Mouse (Mus musculus) left cerebral cortex, adult 8-10 months (tissue): Measurements from ENCODE around the gene Zc3h10. TPM values are rescaled to one million over a fixed set of nuclear protein-coding genes. Genes with fewer than 3 reads are reported as not detected.

Experiments
- DNase-seq, 2 experiments: peaks; one replicate each; pipeline ENCODE4 v3.0.0; 2022; ENCODE audit warnings: low spot score in 2 of 2
- total RNA-seq, 4 experiments: library from RNA; stranded (reverse); gene quantifications; 2 replicates each; pipeline ENCODE4 v1.2.4; 2022

Zc3h10 gene
- 10 to 100 TPM; 11.7 to 16.1 (median 14.8) TPM for total RNA-seq

GRCm38 (mm10) chr10:128547361-128548032, at the start of gene Zc3h10:
TSS of gene Zc3h10 (minus strand) at chr10:128547774.
- peak; percentile 82 to 98 for DNase-seq

GRCm38 (mm10) chr10:128592797-128593196, 45.2 kb upstream of the Zc3h10 start:
- DNase-seq = no peak

DNA sequence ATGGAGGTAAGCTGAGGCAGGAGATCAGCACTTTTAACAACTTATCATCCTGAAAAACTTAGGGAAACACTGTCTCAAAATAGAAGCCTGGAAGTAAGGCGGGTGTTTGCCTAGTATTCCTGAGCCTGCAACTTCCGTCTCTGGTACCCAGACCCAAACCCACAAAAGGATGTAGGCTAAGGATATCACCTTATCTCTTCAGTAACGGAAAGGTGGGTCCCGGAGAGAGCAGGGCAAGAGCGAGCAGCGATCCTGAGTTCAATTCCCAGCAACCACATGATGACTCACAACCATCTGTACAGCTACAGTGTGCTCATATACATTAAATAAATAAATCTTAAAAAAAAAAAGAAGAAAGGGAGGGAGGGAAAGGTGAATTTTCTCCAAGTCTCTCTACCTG, 43.9 kb upstream of the Zc3h10 start:
- no peak for DNase-seq

DNA sequence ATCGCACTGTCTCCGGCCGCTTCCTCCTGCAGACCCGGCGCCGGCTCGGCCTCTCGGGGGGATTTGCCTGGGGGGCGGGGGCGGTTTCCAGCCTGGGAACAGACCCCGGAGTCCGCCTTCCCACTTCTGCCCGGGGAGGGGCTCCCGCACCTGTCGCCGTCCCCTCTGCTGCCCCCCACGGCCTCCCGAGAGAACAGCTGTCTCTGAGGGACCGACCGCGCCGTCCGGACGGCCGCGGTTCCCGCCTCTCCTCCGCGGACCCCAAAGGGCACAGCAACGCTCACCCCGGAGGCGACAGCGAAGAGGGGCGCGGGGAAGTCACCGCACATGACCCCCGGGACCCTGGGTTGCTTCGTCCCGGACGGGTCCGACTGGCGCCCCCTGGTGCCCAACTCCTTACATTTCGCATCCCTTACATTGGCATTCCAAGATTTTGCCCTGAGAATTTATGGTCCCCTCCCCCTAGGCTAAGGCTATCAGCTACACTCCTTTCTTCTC, 42.7 kb upstream of the Zc3h10 start:
- DNase-seq = no peak

DNA sequence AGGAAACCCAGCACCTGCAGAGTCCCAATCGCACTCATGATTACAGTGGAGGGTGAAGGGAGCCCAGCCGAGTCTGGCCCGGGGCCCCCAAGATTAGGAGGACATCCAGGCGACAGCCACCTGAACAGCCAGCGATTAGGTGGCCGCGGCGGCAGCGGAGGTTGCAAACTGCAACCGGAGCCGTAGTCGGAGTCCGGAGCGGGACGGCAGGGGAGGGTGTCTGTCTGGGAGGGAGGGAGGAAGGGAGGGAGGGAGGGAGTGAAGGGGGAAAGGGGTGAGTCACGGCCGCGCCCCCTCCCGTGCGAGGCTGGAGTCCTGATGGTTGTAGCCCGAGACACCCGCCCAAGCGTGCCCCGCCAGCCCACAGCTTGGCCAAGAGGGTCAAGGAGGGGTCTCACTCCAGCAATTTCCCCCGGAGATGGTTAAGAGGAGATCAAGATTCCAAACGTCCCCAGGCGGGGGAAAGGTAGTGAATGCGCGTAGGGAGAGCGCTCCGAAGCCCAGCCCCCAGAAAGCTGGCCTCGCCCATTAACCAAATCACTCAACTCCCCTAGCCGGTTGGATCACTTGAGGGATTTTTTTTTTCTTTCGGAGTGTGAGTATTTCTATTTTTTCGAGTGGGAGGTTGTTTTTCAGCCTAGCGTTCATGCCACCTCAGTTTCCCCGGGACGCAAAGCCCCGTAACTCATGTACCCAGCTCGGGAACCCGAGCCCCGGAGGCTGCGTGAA, 42.1 kb upstream of the Zc3h10 start, which contains the start of gene Erbb3:
Erbb3 (minus strand) TSS at position 189 of the 729 bp plus-strand sequence.
- DNase-seq = no peak

DNA sequence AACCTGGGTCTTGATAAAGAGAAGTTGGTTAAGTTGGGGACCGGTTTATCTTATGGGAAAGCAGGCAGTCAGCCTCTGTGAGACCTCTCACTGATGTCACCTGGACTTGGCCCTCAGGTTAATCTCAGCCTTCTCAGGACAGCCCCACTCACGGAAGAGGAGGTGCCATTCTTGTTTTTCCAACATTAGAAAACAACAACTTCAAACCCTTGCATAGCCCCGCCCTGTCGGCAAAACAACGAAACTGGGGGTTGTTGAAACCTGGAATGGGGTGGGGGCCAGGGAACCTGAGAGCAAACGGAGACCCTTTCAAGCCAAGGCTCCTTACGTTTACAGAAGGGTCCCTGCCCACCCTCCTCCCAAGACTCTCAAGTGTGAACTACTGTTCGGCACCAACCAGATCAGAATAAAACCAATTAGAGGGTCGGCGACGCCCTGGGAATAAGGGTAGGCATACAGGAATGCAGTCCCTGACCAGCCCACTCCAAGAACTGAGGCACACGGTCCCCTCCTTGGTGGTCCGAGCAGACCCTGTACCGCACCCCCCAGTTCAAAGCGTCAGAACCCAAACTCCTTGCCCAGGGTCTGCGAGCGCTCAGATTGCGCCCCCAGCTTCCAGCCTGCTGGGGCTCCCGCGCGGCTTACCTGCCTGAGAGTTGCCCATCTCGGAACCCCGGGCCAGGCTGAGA, 41.3 kb upstream of the Zc3h10 start:
- no peak for DNase-seq

GRCm38 (mm10) chr10:128588136-128588535, 40.6 kb upstream of the Zc3h10 start:
- no peak for DNase-seq

DNA sequence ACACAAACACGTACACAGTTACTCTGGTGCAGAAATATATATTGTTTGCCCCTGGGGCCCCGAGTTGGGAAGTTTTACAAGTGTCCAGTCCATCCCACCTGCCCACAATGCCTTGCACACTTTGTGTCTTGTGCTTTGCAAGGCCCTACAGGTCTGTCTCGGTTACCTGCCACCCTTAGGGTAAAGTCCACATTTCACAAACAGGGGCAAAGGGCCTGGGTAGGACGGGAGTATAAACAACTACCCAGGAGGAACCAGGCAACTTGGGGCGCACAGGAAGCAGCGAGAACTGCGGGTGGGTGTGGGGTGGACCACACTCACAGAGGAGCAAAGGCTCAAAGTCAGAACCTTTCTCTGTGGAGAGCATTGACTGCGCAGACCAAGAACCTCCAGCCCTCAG, 40.1 kb upstream of the Zc3h10 start:
- no peak for DNase-seq

DNA sequence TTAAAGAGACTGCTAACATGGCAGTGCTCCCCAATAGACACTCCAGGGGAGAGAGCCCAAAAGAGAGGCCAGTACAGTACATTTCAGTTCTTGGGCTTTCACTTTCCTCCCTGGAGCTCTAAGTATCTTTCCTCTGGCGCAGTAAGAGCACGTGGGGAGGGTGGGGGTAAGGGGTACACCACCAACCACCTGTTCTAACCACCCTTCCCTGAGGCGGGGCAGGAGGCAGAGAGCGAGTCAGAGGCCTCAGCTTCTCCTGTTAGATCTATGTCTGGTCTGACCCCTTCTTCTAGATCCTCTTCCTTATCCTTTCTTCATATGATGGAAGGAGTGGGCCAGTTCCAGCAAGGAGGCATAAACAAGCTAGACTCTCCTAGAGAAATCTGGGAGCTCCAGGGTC, 39.5 kb upstream of the Zc3h10 start:
- no peak for DNase-seq

GRCm38 (mm10) chr10:128586546-128586945, 39.0 kb upstream of the Zc3h10 start:
- no peak for DNase-seq

DNA sequence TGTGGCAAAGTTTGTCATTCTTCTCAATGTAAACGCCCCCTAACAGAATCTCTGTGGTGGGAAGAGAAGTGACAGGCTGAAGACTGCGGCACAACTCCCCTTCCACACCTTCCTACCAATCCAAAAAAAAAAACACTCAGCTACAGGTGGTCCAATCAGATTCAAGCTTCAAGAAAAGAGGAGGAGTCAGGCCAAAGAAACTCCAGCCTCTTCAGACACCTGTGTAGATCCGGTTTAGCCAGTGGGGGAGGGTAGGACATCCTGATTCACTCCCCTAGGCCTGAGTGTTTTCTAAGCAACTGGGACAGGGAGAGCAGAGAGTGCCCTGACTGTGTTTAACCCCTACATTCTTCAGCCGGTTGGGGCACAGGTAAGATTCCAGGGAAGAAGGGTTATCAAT, 36.8 kb upstream of the Zc3h10 start:
- no peak for DNase-seq

GRCm38 (mm10) chr10:128583644-128584043, 36.1 kb upstream of the Zc3h10 start:
- no peak for DNase-seq

- no peak for DNase-seq
These were observed 32.2 kb upstream of the Zc3h10 start for GRCm38 (mm10) chr10:128579731-128580130.

DNA sequence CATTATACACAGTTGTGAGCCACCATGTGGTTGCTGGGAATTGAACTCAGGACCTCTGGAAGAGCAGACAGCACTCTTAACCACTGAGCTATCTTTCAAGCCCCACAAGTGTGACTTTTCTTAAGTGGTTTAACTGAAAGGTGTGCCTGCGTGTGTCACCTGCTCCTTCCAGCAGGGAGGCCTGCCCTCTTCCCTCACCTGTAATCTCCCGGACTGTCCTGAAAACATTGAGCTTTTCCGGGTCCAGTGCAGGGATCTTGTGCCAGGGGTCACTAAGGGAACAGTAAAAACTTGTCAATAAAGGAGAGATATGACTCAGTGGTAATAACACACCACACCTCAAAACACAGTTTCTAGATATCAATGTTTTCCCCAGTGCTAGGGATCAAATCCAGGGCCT, 31.7 kb upstream of the Zc3h10 start:
- DNase-seq = no peak

DNA sequence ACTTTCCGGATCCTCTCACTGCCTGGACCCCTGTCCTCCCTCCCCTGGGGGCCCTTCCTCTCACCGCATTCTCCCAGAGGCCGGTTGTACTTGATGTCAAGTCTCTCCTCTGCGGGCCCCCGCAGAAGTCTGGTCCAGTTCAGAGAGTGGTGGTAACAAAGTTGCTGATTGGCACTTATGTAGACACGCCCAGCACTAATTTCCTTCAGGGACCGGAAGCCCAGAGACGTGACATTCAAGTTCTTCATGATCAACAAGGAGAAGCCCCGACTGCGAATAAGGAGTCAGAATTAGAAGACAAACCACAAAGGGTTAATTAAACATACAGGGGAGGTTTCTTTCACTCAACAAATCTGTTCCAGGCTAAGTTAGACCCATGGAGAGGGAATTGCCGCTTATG, 30.8 kb upstream of the Zc3h10 start:
- no peak for DNase-seq

DNA sequence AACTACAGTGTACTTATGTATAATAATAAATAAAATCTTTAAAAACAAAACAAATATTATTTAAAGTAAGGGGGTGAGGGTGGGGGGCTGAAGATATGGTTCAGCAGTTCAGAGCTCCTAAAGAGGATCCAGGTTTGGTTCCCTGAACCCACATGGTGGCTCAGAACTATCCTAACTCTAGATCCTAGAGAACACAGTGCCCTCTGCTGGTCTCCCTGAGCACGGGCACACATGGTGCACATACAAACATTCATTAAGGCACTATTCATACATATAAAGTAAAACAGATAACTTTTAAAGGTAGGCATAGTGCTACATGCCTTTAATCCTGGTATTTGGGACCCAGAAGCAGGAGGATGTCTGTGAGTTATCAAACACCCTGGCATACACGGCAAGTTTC, 27.5 kb upstream of the Zc3h10 start:
- DNase-seq = no peak

DNA sequence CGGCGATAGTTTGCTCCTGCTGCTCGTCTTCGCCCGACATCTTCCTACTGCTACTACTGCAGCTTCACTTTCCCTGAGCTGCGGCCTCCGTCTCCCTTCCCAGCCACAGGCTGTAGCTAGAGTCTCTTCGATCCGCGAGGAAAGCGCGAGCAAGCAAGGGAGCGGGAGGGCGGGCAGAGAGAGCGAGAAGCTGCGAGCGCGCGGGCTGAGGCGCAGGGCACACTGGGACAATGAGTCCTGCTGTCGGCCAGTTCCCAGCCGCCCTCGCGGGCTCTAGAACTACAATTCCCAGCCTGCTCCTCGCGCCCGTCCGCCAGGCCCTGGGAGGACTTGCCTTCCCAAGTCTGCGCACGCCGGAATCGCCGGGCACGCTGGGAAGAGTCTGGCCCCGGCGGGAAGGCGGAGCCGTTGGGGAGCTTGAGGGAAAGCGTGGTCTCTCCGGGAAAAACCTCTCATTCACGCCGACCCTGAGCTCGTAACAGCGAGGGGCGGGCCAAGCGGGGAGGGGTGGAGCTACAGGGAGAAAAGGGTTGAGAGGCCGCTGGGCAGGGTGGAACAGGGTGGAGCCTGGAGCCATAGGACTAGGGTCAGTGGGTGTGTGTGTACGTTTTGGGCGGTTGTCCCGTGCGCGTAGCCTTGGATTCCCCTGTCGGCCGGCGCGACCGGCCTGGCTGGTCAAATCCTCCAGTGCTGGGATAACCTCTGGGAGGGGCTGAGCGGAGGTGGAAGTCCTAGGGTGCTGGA, 18.4 kb upstream of the Zc3h10 start, which contains the start of gene Pa2g4:
Pa2g4 (minus strand) TSS at position 200 of the 744 bp plus-strand sequence.
- peak; percentile 95 to 98 for DNase-seq

DNA sequence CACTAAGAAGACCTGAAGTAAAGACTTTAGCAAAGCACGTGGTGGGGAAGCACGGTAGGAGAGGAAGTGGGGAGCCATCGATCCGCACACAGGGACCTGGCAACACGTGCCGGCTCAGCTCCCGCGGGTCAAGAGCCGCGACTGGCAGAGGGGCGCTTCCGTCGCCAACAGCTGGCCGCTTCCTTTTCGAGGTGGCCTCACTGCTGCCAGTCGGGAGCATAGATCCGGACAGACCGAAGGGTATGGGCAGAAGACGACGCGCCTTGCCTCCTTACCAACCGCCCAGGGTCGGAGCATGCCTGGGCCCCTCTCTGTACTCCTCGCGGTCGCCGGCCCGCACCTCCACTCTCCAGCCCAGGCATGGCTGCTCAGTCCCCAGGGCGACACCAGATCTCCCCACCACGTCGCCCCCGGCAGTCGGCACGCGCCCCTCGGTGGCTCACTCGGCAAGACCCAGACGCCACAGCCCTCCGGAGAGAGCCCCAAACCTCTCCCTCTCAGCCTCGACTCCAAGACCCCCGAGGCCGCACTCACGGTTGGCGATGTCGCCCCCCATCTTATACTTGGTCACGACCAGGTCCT, 17.7 kb upstream of the Zc3h10 start:
- no peak for DNase-seq

DNA sequence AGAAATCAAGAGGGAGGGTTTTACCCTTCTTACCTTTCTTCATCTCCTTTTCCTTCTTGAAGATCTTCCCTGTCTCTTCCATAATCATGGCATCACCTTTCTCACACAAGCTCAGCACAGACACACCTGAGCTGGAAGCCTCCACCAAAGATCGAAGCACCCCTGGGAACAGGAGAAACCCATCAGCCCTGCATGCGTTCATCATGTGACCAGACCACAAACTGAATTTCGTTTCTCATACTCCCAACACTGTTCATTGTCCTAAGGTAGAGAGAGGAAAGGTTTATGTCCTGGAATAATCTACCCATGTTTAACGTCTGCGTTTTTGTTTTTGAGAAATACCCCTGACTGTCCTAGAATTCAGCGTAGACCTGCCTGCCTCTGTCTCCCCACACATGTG, 16.0 kb upstream of the Zc3h10 start:
- no peak for DNase-seq

DNA sequence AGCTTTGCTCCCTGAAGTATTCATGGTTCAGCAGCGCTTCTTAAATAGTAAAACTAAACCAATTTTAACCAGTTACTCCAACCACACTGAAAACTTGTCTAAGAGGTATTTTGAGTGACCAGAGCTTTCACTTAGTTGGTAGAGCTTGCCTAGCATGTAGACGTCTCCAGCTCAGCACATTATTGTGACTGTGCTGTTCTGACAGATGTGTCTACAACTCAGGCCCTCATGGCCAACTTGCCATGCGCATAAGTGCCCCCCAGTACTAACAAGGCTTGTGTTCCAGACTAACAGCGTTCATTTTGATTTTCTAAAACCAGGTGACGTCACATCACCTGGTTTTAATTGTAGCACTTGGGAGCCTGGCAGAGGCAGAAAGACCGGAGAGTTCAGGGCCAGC, 9.4 kb upstream of the Zc3h10 start:
- DNase-seq = no peak

GRCm38 (mm10) chr10:128556286-128556685, 8.7 kb upstream of the Zc3h10 start:
- no peak for DNase-seq
